Comparison of ENCODE assay signal across 12 mouse cellular contexts in genomic region chr19:10170466-10170865, GRCm38 (mm10).
"Had no signal": no experiment of that assay in that cellular context is flagged by ENCODE, and none has a peak within 500 bp of the region (broad histone marks: within the 10 kb centered on the region; RNA-seq: fewer than 3 reads in every experiment).

No protein-coding gene starts in this region.

- H3K4me2 ChIP-seq: limb, embryonic 15.5 days; midbrain, embryonic 15.5 days; neural tube, embryonic 12.5 days had no signal

- H3K4me3 ChIP-seq: left cerebral cortex, adult 2 months; limb, embryonic 15.5 days; midbrain, embryonic 15.5 days; neural tube, embryonic 12.5 days had no signal

- DNase-seq: kidney, adult 11 months; kidney, postnatal 10 days; lung, adult 2 months; lung, postnatal 36 days; thymus, adult 2 months; thymus, postnatal 25 days had no signal

- H3K27ac ChIP-seq: left cerebral cortex, adult 2 months; limb, embryonic 15.5 days; midbrain, embryonic 15.5 days; neural tube, embryonic 12.5 days; stomach, postnatal 0 days had no signal

- ATAC-seq: lung, postnatal 0 days; midbrain, embryonic 15.5 days had no signal

- H3K9me3 ChIP-seq: limb, embryonic 15.5 days; midbrain, embryonic 15.5 days; neural tube, embryonic 12.5 days had no signal

- H3K4me1 ChIP-seq: limb, embryonic 15.5 days; midbrain, embryonic 15.5 days; neural tube, embryonic 12.5 days had no signal

- H3K36me3 ChIP-seq: limb, embryonic 15.5 days; midbrain, embryonic 15.5 days; neural tube, embryonic 12.5 days had no signal

- H3K27me3 ChIP-seq: limb, embryonic 15.5 days; midbrain, embryonic 15.5 days; neural tube, embryonic 12.5 days had no signal

- H3K9ac ChIP-seq: limb, embryonic 15.5 days; midbrain, embryonic 15.5 days; neural tube, embryonic 12.5 days had no signal
